Mouse (Mus musculus) left cerebral cortex, adult 8-10 months (tissue): ENCODE data around the gene Phrf1. TPM values are rescaled to one million over a fixed set of nuclear protein-coding genes. Genes with fewer than 3 reads are reported as not detected.
"Not testable (repeated sequence)": the region's sequence is repeated elsewhere in the genome, so short reads cannot be mapped to it uniquely, and the experiment has no call there.

Experiments used
- DNase-seq, 2 experiments: peaks; one replicate each; pipeline ENCODE4 v3.0.0; 2022; ENCODE audit warnings: low spot score in 2 of 2
- total RNA-seq, 4 experiments: library from RNA; stranded (reverse); gene quantifications; 2 replicates each; pipeline ENCODE4 v1.2.4; 2022

Gene Phrf1
- total RNA-seq, 4 experiments from 2014 or later, result 65.7 to 76.5 (median 68.5) TPM

- not testable (repeated sequence) for DNase-seq
These were observed 21.9 kb downstream of the Phrf1 start for GRCm38 (mm10) chr7:141250486-141250885.

DNA sequence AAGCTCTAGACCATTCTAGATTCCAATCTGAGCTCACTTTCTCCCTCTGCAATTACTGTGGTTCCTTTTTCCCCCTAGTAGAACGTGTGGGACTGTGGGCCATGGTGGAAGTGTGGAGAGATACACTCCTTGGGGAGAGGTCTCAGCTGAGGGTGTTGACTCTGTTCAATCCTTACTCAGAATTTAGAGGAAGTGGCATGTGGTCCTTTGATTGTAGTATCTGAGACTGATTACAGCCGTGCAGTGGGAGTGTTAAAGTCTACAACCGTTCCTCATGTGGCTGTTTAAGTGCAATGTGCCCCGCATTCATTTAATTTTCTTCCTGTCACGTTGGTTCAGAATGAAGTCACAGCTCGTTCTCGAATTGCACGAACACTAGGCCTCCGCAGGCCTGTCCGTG is 27.6 kb downstream of the Phrf1 start:
- DNase-seq, result no peak

DNA sequence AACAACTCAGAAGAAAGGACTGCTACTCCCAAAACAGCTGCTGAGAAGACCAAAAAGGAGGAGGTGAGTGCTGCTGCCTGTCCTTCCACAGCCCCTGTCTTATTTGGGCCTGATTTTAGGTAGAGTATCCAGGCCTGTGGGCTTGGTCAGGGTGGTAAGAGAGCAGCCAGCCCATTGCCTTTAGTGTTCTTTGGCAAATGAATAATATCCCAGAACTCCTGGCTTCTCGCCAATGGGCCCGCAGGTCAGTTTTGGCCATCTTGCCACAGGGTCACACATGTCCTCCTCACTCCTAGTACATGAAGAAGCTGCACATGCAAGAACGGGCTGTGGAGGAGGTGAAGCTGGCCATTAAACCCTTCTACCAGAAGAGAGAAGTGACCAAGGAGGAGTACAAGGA is 32.9 kb downstream of the Phrf1 start:
- no peak for DNase-seq

DNA sequence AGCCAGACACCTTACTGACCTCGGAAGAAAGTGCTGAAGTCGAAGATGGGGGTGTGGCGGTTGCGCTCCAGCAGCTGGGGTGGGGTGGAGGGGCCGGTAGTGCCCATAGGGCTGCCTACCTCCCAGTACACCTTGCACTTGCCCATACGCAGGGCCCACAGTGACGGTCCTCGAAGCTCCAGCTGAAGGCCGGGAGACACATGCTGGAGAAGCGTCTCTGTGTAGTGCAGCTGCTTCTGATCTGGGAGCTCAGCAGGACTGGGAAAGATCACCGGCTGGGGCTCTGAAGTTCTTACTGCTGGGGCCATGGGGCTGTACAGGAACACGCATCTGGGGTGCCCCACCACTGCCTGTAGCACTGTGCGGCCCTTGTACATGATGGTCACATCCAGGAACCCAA is 35.1 kb downstream of the Phrf1 start:
- no peak for DNase-seq

DNA sequence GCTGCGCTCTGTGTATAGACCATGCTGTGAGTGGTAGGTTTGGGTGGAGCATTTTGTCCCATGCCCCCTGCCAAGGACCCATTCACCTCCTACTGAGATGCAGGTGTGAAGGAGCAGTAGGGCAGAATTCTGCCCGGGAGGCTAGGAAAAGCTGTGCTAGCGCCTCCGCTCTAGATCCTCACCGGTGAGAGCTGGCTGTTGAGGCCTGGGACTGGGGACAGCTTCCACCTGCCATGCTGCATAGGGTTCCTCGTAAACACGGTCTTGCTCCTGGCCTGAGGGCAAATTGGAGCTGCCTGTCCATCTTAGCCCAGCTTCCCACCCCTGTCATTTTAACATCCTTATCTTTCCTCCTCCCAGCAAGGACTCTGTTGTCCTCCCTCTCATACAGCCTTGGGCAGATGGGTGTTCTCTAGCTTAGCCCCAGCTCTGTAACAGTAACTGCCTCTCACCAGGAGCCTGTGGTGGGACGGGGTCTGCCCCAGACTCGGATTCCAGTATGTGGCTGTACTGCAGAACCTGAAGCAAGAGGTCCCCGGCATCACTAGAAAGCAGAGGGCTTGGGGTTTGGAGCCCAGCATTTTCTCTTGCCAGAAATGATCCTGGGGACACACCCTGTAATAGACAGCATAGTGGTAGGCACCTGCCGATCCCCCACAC is 35.6 kb downstream of the Phrf1 start:
- DNase-seq, result no peak

DNA sequence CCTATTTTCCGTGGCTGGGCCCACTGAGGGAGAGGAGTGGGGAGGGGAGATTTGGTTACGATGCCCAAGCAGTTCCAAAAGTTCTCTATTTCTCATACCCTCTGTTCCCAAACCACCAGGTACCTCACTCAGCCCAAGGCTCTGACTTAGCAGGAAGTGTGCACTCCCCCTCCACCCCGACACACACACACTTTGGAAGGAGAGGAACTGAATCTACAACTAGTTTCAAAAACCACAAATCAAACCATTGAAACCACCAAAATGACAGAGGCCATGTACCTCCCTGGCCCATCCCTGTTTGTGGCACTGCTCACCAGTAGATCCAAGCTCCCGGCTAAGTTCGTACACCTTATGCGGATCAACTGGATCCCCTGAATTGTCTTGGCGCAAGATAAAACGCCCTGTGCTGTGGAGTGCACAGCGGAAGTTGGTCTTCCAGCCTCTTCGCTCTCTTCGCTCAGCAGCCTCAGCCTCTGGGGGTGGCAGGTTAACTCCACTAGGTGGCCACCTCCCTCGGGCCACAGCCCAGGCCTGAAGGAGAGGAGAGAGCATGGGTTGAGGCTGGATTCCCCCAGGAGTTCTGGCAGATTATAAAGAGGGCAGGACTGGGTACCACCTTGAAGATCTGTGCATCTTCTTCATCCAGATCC is 36.3 kb downstream of the Phrf1 start:
- no peak for DNase-seq

GRCm38 (mm10) chr7:141265411-141265738 is 36.8 kb downstream of the Phrf1 start:
- DNase-seq, result no peak

DNA sequence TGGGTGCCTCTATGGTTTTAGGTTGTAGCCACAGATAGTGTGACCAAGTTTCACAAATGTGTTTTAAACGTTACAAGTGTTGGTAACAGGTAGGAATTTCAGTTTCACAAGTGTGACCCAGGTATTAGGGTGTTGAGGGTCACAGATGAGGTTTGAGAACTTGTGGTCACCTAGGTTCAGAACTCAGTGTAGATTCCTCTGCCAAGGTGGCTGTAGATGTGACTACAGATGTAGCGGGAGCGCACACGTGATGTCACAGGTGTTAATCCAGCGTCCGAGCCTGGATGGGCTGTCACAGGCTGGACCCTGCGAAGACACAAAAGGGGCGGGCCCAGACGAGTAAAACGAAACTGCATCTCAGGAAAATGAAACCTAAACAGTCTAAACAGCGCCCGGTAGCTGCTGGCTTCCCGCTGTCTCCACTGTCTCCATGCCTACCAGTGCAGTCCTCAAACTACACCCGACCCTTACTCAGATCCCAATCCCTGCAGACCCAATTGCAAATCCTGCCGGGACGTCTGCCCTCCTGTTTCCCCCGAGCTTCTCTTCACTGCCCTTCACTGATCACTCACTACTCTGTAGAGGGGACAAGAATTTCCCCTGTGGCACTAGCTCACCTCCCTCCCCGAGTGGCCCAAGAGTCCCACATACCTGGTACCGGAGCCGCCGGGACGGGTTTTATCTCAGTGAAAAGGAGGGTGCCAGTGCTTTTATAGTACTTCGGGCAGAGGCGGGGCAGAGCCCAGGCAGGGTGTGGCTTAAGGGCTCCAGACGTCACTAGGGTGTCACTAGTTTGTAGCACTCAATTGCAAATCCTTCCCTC is 37.4 kb downstream of the Phrf1 start, which contains the start of gene Irf7:
TSS of gene Irf7 (minus strand) at position 743 of the 823 bp plus-strand sequence.
- DNase-seq, result no peak

DNA sequence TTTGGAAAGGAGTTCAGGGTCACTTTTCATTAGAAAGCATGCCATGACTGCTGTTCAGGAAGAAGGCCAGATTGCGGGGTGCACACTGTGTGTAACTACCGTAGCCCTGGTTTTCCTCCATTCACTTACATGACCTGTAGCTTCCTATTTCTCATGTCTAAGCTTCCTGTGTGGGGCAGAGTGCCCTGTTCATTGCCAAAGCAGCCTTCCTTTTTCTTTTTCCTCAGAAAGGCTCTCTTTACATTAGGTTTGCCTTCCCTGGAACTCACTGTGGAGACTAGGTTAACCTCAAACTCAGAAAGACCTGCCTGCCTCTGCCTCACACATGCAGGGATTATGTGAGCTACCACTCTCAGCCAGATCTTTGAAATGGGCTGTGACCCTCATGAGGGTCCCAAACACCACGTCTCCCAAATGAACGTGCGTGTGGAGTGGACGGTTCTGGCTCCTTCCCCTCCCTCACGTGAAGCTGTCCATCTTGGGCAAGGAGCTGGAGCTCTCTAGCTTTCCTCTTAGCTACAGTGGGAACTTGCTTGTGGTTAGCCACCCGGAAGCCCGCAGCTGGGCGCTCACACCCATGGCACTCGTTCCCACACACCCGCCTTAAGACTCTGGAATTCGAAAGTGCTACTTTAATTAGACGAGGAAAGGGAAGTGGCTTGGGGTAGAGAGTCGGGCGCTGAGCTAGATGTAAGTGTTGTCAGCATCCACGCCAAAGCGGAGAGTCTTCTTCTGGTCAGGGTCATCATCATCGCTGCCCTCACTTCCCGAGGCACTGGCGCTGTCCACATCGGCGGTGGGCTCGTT is 40.1 kb downstream of the Phrf1 start:
- no peak for DNase-seq

- DNase-seq, result no peak
These were observed 40.6 kb downstream of the Phrf1 start for GRCm38 (mm10) chr7:141269273-141269545.

- DNase-seq, result no peak
These were observed 42.0 kb downstream of the Phrf1 start for GRCm38 (mm10) chr7:141270631-141271030.

DNA sequence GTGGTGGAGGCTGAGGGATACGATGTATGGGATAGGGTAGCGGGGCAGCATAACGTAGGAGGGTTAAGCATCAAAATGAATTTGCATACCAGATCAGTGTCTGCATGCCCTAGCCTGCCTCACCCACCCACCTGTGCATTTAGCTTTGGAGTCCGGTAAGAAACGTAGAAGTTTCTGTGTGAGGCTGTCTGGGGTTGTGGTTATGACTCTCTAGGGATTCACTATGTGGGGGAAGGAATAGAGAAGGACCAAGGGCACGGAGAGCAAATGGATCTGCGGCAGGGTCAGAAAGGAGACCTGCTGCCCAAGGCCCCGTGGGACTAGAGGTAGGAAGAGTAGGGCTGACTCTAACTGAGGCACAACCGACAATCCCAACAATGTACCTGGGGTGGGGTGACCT is 46.8 kb downstream of the Phrf1 start:
- DNase-seq, result no peak

DNA sequence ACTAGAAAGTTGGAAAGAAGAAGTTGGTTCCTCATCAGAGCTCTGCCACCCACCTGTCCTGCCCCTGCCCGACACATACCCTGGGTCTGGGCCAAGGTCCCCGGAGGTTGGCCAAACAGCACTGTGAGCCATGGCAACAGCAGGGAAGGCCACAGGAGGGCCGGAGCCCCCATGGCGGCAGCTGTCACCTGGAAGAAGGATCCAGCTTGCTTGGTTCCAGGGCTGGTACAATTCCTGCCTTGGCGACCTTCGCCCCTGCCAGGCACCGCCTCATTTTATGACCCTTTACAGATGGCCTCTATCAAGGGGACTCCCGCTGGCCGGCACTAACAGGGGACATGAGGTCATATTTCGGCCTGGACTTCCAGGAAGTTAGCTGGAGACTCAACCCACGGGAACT is 48.0 kb downstream of the Phrf1 start, which contains the start of gene Cdhr5:
TSS of gene Cdhr5 (minus strand) at position 241 of the 400 bp plus-strand sequence.
- DNase-seq, result no peak

DNA sequence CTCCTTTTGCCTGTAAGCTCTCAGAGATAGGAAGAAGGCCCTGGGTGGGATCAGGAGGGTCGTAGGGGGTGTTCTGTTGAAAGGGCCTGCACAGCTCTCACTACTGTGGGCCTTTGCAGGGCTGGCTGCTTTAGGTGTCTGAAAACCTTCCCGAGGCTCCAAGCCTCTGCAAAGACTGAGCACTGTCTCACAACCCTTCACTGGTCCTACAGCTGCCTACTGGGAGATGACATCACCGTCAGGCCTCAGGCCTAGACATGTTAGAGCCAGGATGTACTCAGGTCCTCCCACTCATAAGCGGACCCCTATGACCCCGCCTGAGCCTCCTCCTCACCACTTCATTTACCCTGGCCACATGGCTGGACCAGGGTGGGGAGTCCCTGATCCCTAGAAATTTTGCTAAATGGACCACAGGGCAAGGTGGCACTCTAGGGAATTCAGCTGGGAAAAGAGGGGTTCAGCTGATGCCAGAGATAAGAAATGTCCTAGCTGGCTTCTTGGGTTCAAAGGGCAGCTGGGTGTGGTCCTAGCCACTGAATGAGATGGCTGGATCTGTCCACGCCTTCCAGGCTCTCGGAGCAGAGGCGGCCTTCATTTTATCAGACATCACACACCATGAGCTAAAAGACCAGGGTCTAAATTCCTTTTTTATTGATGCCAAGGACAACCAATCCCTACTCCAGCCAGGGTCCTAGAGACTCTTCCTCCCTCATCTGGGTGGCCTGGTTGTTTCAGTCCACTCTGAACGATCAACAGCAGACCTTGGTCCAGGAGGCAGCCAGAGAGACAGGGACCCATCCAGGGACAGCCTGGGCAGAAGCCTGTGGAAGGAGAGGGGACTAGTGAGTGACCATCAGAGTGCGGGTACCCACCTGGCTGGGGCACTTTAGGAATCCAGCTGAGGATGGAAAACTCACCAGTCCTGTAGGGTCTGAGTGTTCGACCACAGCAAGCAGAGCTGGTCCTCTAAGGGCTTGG is 49.4 kb downstream of the Phrf1 start:
- DNase-seq, result no peak

DNA sequence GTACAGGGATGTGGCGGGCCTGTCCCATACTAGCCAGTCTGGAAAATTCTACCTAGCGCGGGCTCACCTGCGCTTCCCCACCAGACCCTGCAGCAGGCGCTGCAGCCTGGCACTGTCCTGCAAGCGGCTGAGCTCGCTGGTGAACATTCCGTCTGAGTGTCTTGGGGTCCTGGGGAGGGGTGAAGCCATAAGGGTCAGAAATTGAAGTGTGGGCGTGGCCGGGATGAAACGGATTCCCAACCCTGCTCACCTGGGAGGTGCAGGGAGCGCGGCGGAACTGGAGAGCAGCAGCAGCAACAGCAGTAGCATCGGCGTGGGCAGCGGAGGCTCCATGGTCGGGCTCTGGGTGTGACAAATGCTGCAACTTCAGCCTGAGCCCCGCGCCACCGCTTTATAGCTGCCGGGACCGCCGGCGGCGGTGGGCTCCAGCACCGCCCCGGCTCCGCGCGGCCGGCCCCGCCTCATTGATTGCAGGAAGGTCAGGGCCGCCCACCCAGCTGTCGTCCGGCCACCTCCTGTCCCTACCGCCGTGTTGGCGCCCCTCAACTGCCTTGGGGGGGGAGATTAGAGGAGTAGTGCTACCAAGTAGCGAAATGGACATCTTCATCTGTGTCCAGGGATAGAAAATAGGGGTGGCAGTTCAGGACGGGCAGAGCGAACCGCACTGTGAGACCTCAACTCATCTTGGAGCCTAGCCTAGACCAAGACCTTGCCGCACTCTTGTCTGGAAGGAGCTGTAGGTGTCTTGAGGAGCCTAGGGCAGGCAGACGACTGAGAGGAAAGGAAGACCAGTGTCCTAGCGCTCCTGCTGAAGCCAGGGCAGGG is 50.4 kb downstream of the Phrf1 start, which contains the start of gene Sct:
TSS of gene Sct (minus strand) at position 368 of the 825 bp plus-strand sequence.
- no peak for DNase-seq

DNA sequence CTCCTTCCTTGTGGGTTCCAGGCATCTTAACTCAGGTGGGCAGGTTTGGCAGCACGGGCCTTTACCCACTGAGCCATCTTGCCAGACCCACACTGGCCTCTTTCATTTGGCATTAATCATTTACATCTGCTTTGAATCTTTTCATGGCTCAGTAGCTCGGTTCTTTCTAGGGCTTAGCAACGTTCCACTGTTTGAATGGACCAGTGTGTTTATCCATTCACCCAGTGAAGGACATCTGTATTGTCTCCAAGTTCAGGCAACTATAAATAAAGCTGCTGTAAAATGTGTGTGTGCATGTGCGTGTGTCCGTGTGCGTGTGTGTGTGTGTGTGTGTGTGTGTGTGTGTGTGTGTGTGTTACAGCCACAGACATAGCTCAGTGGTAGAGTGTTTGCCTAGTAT is 52.9 kb downstream of the Phrf1 start:
- no peak for DNase-seq

GRCm38 (mm10) chr7:141282756-141283155 is 54.2 kb downstream of the Phrf1 start:
- DNase-seq, result no peak

GRCm38 (mm10) chr7:141288042-141288441 is 59.5 kb downstream of the Phrf1 start:
- no peak for DNase-seq

- DNase-seq, result peak in 1 of 2 experiments; percentile 33
These were observed 63.5 kb downstream of the Phrf1 start, which contains the start of gene Drd4 for GRCm38 (mm10) chr7:141291921-141292582. Gene Drd4 (plus strand): TSS chr7:141292006.
